Mouse (Mus musculus) heart, adult 2 months (tissue): Measurements from ENCODE around the gene Cfap221.

Experiments
- CTCF ChIP-seq: fragments of 200-600 bp; IDR thresholded peaks from 2 replicates; pipeline ENCODE4 v1.8.1; 2022; ENCODE audit warnings: antibody characterized with exemption, mild to moderate bottlenecking, moderate library complexity
- EP300 ChIP-seq: fragments of 200-500 bp; IDR thresholded peaks from 2 replicates; pipeline ENCODE4 v1.6.1; 2011; ENCODE audit warnings: low read depth, low read length, control low read depth; ENCODE audit not compliant: insufficient read depth

DNA sequence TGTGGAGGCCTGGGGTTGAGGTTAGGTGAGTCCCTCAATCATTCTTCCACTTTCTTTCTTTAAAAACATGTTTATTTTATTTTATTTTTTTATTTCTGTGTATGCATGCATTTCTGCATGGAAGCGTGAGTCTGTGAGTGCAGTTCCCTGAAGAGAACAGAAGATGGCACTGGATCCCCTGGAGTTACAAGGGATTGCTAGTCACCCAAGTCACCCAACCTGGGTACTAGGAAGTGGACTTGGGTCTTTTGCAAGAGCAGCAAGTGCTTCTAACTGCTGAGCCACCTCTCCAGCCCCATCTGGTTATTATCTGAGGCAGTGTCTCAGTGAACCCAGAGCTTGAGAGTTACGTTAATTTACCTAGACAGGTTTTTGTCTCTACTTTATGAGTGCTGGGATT, 19.2 kb upstream of the Cfap221 start:
- TF ChIP-seq CTCF (peak; percentile 52), EP300 (no peak)
